Mouse (Mus musculus) urinary bladder, postnatal 4 days (tissue): ENCODE results near the gene Liph.
"Not testable (repeated sequence)": the region's sequence is repeated elsewhere in the genome, so short reads cannot be mapped to it uniquely, and the experiment has no call there.

Experiments
- DNase-seq, 2 experiments: peaks; one replicate each; pipeline ENCODE4 v3.0.0; 2021 to 2022; ENCODE audit warnings: low spot score in 2 of 2

Gene Liph

GRCm38 (mm10) chr16:21976203-21976602 is 19.3 kb downstream of the Liph start:
- peak in 1 of 2 experiments; percentile 18 for DNase-seq

- no peak for DNase-seq
Measured at GRCm38 (mm10) chr16:21971446-21971845, 24.0 kb downstream of the Liph start.

- no peak for DNase-seq
Measured at GRCm38 (mm10) chr16:21970536-21970935, 24.9 kb downstream of the Liph start.

- no peak for DNase-seq
Measured at GRCm38 (mm10) chr16:21969874-21970273, 25.6 kb downstream of the Liph start.

GRCm38 (mm10) chr16:21965576-21965975 is 29.9 kb downstream of the Liph start:
- no peak for DNase-seq

GRCm38 (mm10) chr16:21955591-21955990 is 39.9 kb downstream of the Liph start:
- peak in 1 of 2 experiments; percentile 61 for DNase-seq

GRCm38 (mm10) chr16:21946761-21947715 is 48.4 kb downstream of the Liph start, which contains the start of gene Tmem41a:
Gene Tmem41a (minus strand): TSS chr16:21947552.
- DNase-seq, result peak; percentile 83 to 87

GRCm38 (mm10) chr16:21928471-21928870 is 67.0 kb downstream of the Liph start:
- DNase-seq, result no peak

GRCm38 (mm10) chr16:21916681-21917080 is 78.8 kb downstream of the Liph start:
- DNase-seq, result no peak

GRCm38 (mm10) chr16:21913347-21913746 is 82.1 kb downstream of the Liph start:
- DNase-seq, result no peak

- not testable (repeated sequence) for DNase-seq
Measured at GRCm38 (mm10) chr16:21908906-21909305, 86.6 kb downstream of the Liph start.

GRCm38 (mm10) chr16:21906902-21907301 is 88.6 kb downstream of the Liph start:
- no peak for DNase-seq

GRCm38 (mm10) chr16:21905996-21906395 is 89.5 kb downstream of the Liph start:
- DNase-seq, result no peak

GRCm38 (mm10) chr16:21904636-21905035 is 90.8 kb downstream of the Liph start:
- DNase-seq, result no peak
